Mouse (Mus musculus) embryonic facial prominence, embryonic 10.5 days (tissue): ENCODE measurements around the gene Dusp5. TPM values are rescaled to one million over a fixed set of nuclear protein-coding genes. Genes with fewer than 3 reads are reported as not detected.

Source experiments
- DNase-seq: peaks from one replicate; pipeline ENCODE4 v3.0.0-alpha.2; 2017; ENCODE audit warnings: low spot score
- H3K27ac ChIP-seq: fragments of 300-500 bp; sonication (generic); replicated peaks from 2 replicates; pipeline ENCODE4 v1.5.1; 2016; ENCODE audit warnings: mild to moderate bottlenecking
- H3K27me3 ChIP-seq: fragments of 300-500 bp; sonication (generic); replicated peaks from 2 replicates; pipeline ENCODE4 v1.6.1; 2016; ENCODE audit warnings: low read depth, mild to moderate bottlenecking; ENCODE audit not compliant: poor library complexity, severe bottlenecking
- H3K36me3 ChIP-seq: fragments of 300-500 bp; sonication (generic); replicated peaks from 2 replicates; pipeline ENCODE4 v1.6.1; 2016; ENCODE audit warnings: mild to moderate bottlenecking, moderate library complexity
- H3K4me1 ChIP-seq: fragments of 300-500 bp; sonication (generic); 2 replicates; pipeline ENCODE4 v1.6.1; 2016
- H3K4me3 ChIP-seq: fragments of 300-500 bp; sonication (generic); 2 replicates; pipeline ENCODE4 v1.5.1; 2016; ENCODE audit warnings: mild to moderate bottlenecking, moderate library complexity
- H3K9me3 ChIP-seq: fragments of 300-500 bp; sonication (generic); 2 replicates; pipeline ENCODE4 v1.6.1; 2016; ENCODE audit warnings: mild to moderate bottlenecking
- WGBS: fragments of 180-500 bp; shearing (Covaris S2); methylation state at CpG from one replicate; pipeline ENCODE4 v1.1.7; 2016; 5-methylcytosine and 5-hydroxymethylcytosine counted together
- polyA plus RNA-seq: library from polyadenylated mRNA; unstranded; fragments of >200 nt; fragmentation: Nextera tagmentation; extraction: Ambion mirVana; gene quantifications from 2 replicates; pipeline ENCODE4 v1.2.1, GENCODE M21; 2016

The Dusp5 gene
- polyA plus RNA-seq, 1 experiment from 2014 or later: 6.9 TPM

DNA sequence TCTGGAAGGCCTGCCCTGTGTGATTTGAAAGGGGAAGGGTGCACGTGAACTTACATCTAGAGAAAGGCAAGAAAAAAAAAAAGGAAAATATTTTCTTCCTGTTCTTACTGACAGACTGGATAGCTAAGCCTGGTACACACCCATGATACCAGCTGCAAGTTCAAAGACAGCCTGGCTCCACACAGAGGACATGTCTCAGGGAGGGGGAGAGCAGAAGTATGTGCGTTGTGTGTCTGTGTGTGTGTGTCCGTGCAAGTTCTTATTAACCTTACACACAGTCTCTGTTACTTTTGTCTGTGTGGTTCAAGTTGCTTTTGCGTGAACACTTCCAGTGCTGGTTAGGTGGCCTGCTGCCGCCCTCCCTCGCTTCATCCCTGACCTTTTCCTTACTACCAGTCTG is 7.3 kb downstream of the Dusp5 start:
- H3K27me3 ChIP-seq: peaks cover 9% of the 10 kb centered on the region
- peaks cover 68% of the 10 kb centered on the region for H3K36me3 ChIP-seq
- H3K4me1 ChIP-seq: peaks cover 36% of the 10 kb centered on the region
- no peak overlapping the region for H3K4me3 ChIP-seq
- no peak for DNase-seq
- 88% methylated on average over 6 of the region's 6 CpGs for WGBS
- H3K27ac ChIP-seq: no peak overlapping the region
- H3K9me3 ChIP-seq: no peaks in the 10 kb centered on the region

DNA sequence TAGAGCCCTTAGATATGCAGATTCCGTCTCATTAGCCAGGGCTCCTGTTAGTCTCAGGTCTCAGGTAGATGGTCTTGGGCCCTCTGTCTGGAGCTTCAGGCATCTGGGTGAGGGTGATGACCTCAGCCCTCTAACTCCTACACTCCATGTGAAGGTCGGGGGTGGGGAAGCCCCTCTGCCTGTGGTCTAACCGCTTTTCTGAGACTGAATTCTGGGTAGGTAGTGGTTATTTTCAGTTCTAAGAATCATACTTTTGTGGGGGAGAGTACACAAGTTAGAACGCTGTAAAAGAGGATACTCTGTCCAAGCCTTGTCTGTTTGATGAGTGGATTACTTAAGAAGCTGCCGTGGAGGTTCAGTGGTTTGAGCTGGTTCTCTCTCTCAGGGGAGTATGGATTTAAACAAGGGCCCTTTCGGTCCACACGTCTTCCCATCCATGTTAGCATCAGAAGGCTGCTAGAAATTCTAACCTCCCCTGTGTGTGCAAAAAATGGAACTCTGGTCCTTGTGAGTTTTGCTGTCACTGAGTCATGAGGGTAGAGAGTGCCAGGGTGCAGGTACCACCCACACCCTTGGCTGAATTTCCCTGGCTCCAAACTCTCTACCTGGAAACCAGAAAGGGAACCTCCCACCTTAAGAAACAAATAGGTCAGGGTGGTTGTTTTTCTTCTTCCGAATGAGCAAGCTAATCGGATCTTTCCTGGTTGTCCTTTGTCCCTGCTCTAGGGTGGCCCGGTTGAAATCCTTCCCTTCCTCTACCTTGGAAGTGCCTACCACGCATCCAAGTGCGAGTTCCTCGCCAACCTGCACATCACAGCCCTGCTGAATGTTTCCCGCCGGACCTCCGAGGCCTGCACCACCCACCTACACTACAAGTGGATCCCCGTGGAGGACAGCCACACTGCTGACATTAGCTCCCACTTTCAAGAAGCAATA is 8.1 kb downstream of the Dusp5 start:
- H3K9me3 ChIP-seq: no peaks in the 10 kb centered on the region
- no peak overlapping the region for H3K27ac ChIP-seq
- peaks cover 2% of the 10 kb centered on the region for H3K27me3 ChIP-seq
- peaks cover 76% of the 10 kb centered on the region for H3K36me3 ChIP-seq
- H3K4me3 ChIP-seq: no peak overlapping the region
- DNase-seq: no peak
- 84% methylated on average over 17 of the region's 17 CpGs for WGBS
- H3K4me1 ChIP-seq: peaks cover 28% of the 10 kb centered on the region

DNA sequence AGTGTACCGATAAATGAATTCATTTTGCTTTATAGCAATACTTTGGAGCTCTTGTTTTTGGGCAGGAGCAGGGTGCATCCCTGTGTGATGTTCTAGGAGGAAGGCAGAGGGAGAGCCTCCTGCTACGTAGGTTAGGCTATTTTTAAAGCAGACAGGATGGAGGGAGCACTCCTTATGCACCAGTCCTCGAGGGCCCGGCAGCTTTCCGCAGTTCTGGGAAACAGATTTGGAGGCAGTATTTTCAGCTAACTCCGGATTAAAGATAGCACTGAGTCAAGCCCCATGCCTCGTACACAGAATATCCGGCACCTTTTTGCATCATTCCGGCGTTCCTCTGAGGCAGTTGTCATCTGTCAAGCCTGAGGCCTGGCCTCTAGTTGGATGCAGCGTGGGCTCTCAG is 9.1 kb downstream of the Dusp5 start:
- DNase-seq: no peak
- H3K36me3 ChIP-seq: peaks cover 81% of the 10 kb centered on the region
- 94% methylated on average over 11 of the region's 11 CpGs for WGBS
- peaks cover 20% of the 10 kb centered on the region; the same call in 1 of the 2 replicates for H3K4me1 ChIP-seq
- no peak overlapping the region for H3K4me3 ChIP-seq
- H3K27me3 ChIP-seq: no peaks in the 10 kb centered on the region
- no peaks in the 10 kb centered on the region for H3K9me3 ChIP-seq
- no peak overlapping the region for H3K27ac ChIP-seq

DNA sequence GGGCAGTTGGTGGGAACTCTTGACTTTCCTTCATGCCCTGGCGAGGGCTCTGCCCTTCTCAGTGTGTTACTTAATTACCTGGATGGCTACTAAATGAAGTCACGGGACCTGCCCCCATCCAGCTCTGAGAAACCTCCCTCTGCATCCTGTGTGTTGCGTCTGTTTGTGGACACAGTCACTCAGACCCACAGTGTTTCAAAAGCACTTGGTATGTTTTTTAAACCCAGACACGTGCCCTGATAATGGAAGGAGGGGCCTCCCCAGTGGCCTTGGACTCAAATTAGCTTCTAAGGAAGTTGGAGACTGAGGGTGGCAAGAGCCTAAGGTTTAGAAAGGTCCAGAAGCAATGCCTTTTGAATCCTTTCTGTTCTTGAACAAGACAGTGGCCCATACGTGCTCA is 9.9 kb downstream of the Dusp5 start:
- Histone ChIP-seq H3K27ac (0 out of 2 replicates have a peak overlapping the region, but pooled peaks have one; percentile 14), H3K4me3 (no peak overlapping the region), H3K27me3 (no peaks in the 10 kb centered on the region), H3K4me1 (peaks cover 20% of the 10 kb centered on the region; the same call in 1 of the 2 replicates), H3K9me3 (no peaks in the 10 kb centered on the region), H3K36me3 (peaks cover 85% of the 10 kb centered on the region)
- 81% methylated on average over 5 of the region's 5 CpGs for WGBS
- no peak for DNase-seq

DNA sequence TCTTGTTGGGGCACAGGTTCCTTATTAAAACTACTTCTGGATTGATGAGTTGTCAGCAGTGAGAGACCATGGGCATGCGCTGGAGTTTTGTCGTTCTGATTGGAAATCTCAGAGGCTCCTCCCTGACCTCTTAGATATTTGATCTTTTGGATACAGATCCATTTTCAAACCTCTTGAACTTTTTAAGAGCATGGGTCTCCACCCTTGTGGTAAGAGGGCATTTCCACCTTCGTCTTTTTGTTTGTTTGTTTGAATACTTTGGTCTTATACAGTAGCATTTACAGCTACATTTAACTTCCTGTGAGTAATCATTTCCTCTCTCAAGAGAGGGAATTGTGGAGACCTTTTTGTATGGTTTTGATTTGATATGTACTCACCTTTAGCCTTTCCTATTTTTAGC is 10.4 kb downstream of the Dusp5 start:
- H3K9me3 ChIP-seq: no peaks in the 10 kb centered on the region
- H3K4me3 ChIP-seq: no peak overlapping the region
- no peak for DNase-seq
- H3K36me3 ChIP-seq: peaks cover 80% of the 10 kb centered on the region
- 66% methylated on average over 3 of the region's 3 CpGs for WGBS
- H3K27ac ChIP-seq: no peak overlapping the region
- H3K4me1 ChIP-seq: peaks cover 20% of the 10 kb centered on the region; the same call in 1 of the 2 replicates
- H3K27me3 ChIP-seq: no peaks in the 10 kb centered on the region

DNA sequence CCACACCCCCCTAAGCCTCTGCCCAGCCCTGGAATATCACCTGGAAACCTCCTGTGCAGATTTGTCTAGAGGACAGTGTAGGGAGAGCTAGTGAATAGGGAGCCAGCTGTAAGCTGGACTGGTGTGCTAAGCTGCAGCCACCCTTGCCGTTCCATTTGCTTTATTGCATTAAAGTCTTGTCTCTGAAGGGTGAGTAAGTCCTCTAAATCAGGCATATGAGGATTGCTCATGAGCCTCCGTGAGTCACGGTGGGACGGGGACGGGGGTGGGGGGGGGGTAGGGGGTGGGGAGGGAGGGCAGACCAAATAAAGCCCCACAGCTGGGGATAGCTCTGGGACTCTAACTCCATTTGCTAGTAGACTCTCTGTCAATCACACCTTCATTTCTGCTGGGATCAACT is 14.7 kb downstream of the Dusp5 start:
- Histone ChIP-seq H3K27ac (no peak overlapping the region), H3K27me3 (no peaks in the 10 kb centered on the region), H3K36me3 (peaks cover 44% of the 10 kb centered on the region), H3K9me3 (no peaks in the 10 kb centered on the region), H3K4me3 (no peak overlapping the region), H3K4me1 (peaks cover 18% of the 10 kb centered on the region)
- 60% methylated on average over 5 of the region's 5 CpGs for WGBS
- no peak for DNase-seq

DNA sequence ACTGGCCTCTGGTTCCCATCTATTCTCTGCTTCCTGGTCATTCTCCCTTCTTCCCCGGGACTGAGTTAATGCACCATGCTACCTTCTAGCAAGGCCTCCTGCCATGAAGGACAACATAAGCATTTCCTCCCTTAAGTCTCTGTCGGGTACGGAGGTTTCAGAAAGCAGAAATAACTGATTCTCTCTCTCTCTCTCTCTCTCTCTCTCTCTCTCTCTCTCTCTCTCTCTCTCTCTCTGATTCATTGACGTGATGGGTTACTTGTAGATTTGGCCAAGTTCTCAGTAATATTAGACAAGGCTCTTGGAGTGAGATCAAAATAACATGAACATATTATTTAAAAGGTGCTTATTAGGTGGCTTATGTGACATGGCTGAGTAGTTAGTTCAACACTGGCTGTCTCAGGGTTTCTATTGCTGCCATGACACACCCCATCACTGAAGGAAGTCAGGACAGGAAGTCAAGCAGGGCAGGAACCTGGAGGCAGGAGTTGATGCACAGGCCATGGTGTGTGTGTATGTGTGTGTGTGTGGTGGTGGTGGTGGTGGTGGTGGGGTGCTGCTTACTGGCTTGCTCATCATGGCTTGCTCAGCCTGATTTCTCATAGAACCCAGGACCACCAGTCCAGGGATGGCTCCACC is 16.1 kb downstream of the Dusp5 start:
- no peak for DNase-seq
- Histone ChIP-seq H3K36me3 (peaks cover 29% of the 10 kb centered on the region), H3K4me1 (peaks cover 13% of the 10 kb centered on the region), H3K27me3 (no peaks in the 10 kb centered on the region), H3K27ac (no peak overlapping the region), H3K4me3 (no peak overlapping the region), H3K9me3 (no peaks in the 10 kb centered on the region)
- 55% methylated on average over 4 of the region's 4 CpGs for WGBS

DNA sequence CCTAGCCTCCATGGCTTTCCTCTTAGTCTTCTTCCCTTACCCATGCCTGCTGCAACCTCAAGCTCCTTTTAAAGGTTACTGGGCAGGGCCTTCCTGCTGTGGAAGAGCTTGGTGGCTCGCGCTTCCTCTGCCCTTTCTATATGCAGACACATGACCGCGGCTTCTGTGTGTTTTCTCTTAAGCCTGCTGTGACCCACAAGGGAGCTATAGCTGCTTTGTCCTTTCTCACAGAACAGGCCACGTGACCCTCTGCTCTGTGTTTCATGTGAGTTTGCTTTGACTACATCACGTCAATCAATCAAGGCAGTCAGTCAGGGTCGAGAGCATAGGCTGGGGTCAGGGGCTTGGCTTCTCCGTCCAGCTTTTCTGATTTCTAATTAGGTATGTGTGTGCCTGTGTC is 18.7 kb downstream of the Dusp5 start:
- peaks cover 20% of the 10 kb centered on the region for H3K4me1 ChIP-seq
- peak; percentile 20 for DNase-seq
- peak overlapping the region; percentile 57 for H3K27ac ChIP-seq
- H3K27me3 ChIP-seq: no peaks in the 10 kb centered on the region
- no peak overlapping the region for H3K4me3 ChIP-seq
- H3K9me3 ChIP-seq: no peaks in the 10 kb centered on the region
- 48% methylated on average over 8 of the region's 8 CpGs for WGBS
- H3K36me3 ChIP-seq: peaks cover 7% of the 10 kb centered on the region; the same call in 1 of the 2 replicates

DNA sequence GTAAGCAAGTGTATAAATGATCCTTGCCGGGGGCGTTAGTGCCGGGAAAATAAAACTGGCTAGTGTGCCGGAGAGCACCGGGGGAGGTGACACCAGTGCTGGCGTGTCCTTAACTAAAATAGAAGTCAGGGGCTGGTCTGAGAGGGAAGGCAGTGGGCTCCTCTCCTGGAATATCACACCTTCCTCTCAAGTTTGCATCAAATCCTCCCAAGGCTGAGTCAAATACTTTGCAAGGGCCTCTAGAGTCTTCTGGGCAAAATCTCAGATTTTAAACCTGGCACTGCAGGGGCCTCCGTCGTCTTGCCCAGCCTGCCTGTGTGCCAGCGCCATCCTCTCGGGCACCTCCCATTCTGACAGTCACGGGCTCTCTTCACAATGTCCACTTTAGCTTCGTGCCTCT is 22.1 kb downstream of the Dusp5 start:
- no peak overlapping the region for H3K4me3 ChIP-seq
- no peak overlapping the region for H3K27ac ChIP-seq
- DNase-seq: no peak
- no peaks in the 10 kb centered on the region for H3K9me3 ChIP-seq
- WGBS: 84% methylated on average over 12 of the region's 12 CpGs
- H3K27me3 ChIP-seq: no peaks in the 10 kb centered on the region
- peaks cover 23% of the 10 kb centered on the region for H3K4me1 ChIP-seq
- H3K36me3 ChIP-seq: no peaks in the 10 kb centered on the region

DNA sequence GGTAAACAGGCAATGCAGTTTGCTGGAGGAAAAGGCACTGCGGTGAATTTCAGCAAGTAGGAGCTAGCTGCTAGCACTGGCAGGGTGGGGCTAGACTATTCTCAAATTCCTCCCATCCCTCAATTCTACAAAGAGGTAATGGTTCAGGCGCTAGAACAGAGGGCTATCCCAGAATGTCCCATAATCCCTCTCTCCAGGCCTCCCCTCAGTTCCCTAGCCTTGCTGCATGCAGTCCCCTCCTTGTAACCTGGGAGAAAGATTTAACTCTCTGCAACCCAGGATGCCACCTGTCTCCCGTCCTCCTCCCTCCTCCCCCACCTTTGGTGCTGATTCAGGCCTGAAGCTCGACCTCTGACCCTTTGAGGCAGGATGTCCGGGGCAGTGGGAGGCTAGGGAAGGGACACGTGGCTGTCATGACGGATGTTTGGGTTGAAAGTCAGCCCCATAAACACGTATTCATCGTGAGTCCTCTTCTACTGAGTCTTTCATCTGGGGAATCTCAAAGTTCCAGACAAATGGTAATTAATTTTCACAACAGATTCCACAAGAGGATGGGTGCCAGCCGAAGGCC is 23.4 kb downstream of the Dusp5 start:
- Histone ChIP-seq H3K36me3 (no peaks in the 10 kb centered on the region), H3K4me1 (peaks cover 28% of the 10 kb centered on the region), H3K9me3 (no peaks in the 10 kb centered on the region), H3K27me3 (no peaks in the 10 kb centered on the region), H3K4me3 (no peak overlapping the region), H3K27ac (peak overlapping the region; percentile 7; the same call in 1 of the 2 replicates)
- DNase-seq: no peak
- 30% methylated on average over 10 of the region's 10 CpGs for WGBS

- 54% methylated on average over 6 of the region's 6 CpGs for WGBS
- Histone ChIP-seq H3K9me3 (no peaks in the 10 kb centered on the region), H3K4me1 (peaks cover 28% of the 10 kb centered on the region), H3K27me3 (no peaks in the 10 kb centered on the region; the same call in 1 of the 2 replicates), H3K4me3 (no peak overlapping the region), H3K36me3 (no peaks in the 10 kb centered on the region), H3K27ac (peak overlapping the region; percentile 7; the same call in 1 of the 2 replicates)
- no peak for DNase-seq
Measured at GRCm38 (mm10) chr19:53552795-53553194, 23.9 kb downstream of the Dusp5 start.

DNA sequence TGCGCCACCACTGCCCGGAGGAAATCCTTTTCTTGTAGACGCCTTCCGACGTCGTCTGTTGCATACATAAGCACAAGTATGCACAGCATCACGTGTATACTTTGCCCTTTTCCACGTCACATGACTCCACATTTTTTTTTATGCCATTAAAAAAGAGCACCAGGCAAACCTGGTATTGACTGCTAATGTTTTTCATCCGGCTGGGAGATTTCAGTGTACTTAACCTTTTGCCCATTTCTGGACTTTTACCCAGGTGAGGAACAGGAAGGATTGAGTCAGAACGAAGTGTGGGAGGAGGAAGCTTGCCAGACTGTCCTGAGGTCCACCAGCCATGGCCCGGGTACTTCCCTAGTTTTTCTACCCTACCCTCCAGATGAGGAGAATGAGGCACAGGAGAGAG is 25.5 kb downstream of the Dusp5 start:
- H3K9me3 ChIP-seq: no peaks in the 10 kb centered on the region
- WGBS: 87% methylated on average over 11 of the region's 11 CpGs
- no peak overlapping the region for H3K4me3 ChIP-seq
- DNase-seq: no peak
- H3K27me3 ChIP-seq: no peaks in the 10 kb centered on the region; the same call in 1 of the 2 replicates
- peaks cover 25% of the 10 kb centered on the region for H3K4me1 ChIP-seq
- H3K27ac ChIP-seq: no peak overlapping the region
- no peaks in the 10 kb centered on the region for H3K36me3 ChIP-seq
